22 mouse cellular contexts compared by ENCODE assay signal in genomic region chr7:65249656-65250055, GRCm38 (mm10).
DNase-seq lines count a peak whose midpoint lies in the region; ATAC-seq and TF ChIP-seq lines count a peak whose summit lies in the region.
"Had no signal": no experiment of that assay in that cellular context is flagged by ENCODE, and none has a peak within 500 bp of the region (broad histone marks: within the 10 kb centered on the region; RNA-seq: fewer than 3 reads in every experiment).

No protein-coding gene starts in this region.

- H3K4me2 ChIP-seq in lung, postnatal 0 days (replicated peaks; ENCODE audit: low read depth, low read length), result no peak overlapping the region
- H3K4me2 ChIP-seq: embryonic facial prominence, embryonic 13.5 days; hindbrain, embryonic 13.5 days had no signal

- no peak for TF ChIP-seq EP300 in lung, postnatal 0 days (IDR thresholded peaks at IDR 0.05)

- no peaks in the 10 kb centered on the region for H3K36me3 ChIP-seq in lung, postnatal 0 days (ENCODE audit: insufficient read depth, low read length)
- H3K36me3 ChIP-seq: embryonic facial prominence, embryonic 13.5 days; forebrain, embryonic 10.5 days; heart, embryonic 10.5 days; hindbrain, embryonic 13.5 days had no signal

- intact Hi-C loops in heart, postnatal 36 days (cut with DNase I), result no loop called here

- no peak overlapping the region for H3K9ac ChIP-seq in lung, postnatal 0 days (replicated peaks; ENCODE audit: low read depth)
- H3K9ac ChIP-seq: embryonic facial prominence, embryonic 13.5 days; hindbrain, embryonic 13.5 days had no signal

- peak; percentile 86 for DNase-seq in heart, adult 11 months
- no peak for DNase-seq in heart, postnatal 36 days
- peak; percentile 16 for DNase-seq in lung, postnatal 0 days (ENCODE audit: low spot score)
- DNase-seq in lung, adult 2 months, result no peak
- peak; percentile 29 for DNase-seq in lung, postnatal 14 days
- DNase-seq in layer of hippocampus, adult 9-10 months (ENCODE audit: low spot score), result no peak
- no peak for DNase-seq in embryo, embryonic 10 days (ENCODE audit: low spot score)
- DNase-seq: adrenal gland, adult 8-10 months; cerebellum, adult 11 months; cerebellum, adult 8-10 months; cerebellum, postnatal 14 days; gastrocnemius, postnatal 36 days; heart, adult 18-20 months; heart, postnatal 10 days had no signal

- TF ChIP-seq CTCF in lung, postnatal 0 days (IDR thresholded peaks at IDR 0.05), result no peak
- no peak for TF ChIP-seq CTCF in lung, adult 2 months (IDR thresholded peaks at IDR 0.05; ENCODE audit: insufficient read depth, low read length)

- H3K4me3 ChIP-seq in lung, postnatal 0 days (ENCODE audit: low read depth, low read length), result no peak overlapping the region
- no peak overlapping the region for H3K4me3 ChIP-seq in lung, adult 2 months (replicated peaks; ENCODE audit: extremely low read depth, low read depth, low read length)
- H3K4me3 ChIP-seq: embryonic facial prominence, embryonic 13.5 days; erythroblast, embryonic 14.5 days; forebrain, embryonic 10.5 days; heart, embryonic 10.5 days; hindbrain, embryonic 13.5 days had no signal

- no peak for TF ChIP-seq POLR2A in lung, adult 2 months (IDR thresholded peaks at IDR 0.05; ENCODE audit: borderline replicate concordance, extremely low read depth, low read depth, low read length)

- 30% methylated on average over 8 of the region's 8 CpGs for WGBS in lung, postnatal 0 days
- 63% methylated on average over 8 of the region's 8 CpGs for WGBS in lung, adult 2 months

- ATAC-seq in lung, postnatal 0 days, result no peak
- ATAC-seq: forebrain, embryonic 14.5 days; hindbrain, postnatal 0 days had no signal

- H3K9me3 ChIP-seq in lung, postnatal 0 days (ENCODE audit: low read length), result no peaks in the 10 kb centered on the region; the same call in 1 of the 2 replicates
- H3K9me3 ChIP-seq: heart, embryonic 10.5 days had no signal

- no peaks in the 10 kb centered on the region for H3K4me1 ChIP-seq in lung, postnatal 0 days (ENCODE audit: insufficient read depth, low read depth, low read length)
- H3K4me1 ChIP-seq in lung, adult 2 months (ENCODE audit: control insufficient read depth, insufficient read depth, low read length), result no peaks in the 10 kb centered on the region
- H3K4me1 ChIP-seq: embryonic facial prominence, embryonic 13.5 days; forebrain, embryonic 10.5 days; heart, embryonic 10.5 days; hindbrain, embryonic 13.5 days had no signal

- no peaks in the 10 kb centered on the region for H3K27me3 ChIP-seq in lung, postnatal 0 days (replicated peaks; ENCODE audit: insufficient read depth, low read length)
- H3K27me3 ChIP-seq: CH12.LX; embryonic facial prominence, embryonic 13.5 days; hindbrain, embryonic 13.5 days had no signal

- no peak overlapping the region for H3K27ac ChIP-seq in lung, postnatal 0 days (ENCODE audit: low read length)
- H3K27ac ChIP-seq: embryonic facial prominence, embryonic 13.5 days; forebrain, embryonic 10.5 days; heart, embryonic 10.5 days; hindbrain, embryonic 13.5 days; hindbrain, postnatal 0 days had no signal

Comparison
In these comparisons a context has a peak if more than half of its experiments do, and no peak if none do; other contexts are left out.
1. DNase-seq: peak in heart, adult 11 months (single experiment), lung, postnatal 0 days (single experiment) and lung, postnatal 14 days (single experiment); none in heart, postnatal 36 days (0 of 2), lung, adult 2 months (single experiment), layer of hippocampus, adult 9-10 months (single experiment) and embryo, embryonic 10 days (single experiment).